Mouse (Mus musculus) adipocyte (in vitro differentiated cells): Measurements from ENCODE around the gene Abcb10.

Experiments
- DNase-seq: peaks from one replicate; pipeline ENCODE4 v3.0.0-alpha.2; 2016; ENCODE audit warnings: low spot score

The Abcb10 gene

GRCm38 (mm10) chr8:123902653-123903052, 80.3 kb downstream of the Abcb10 start:
- DNase-seq: peak; percentile 48
